Mouse (Mus musculus): ENCODE data around the gene Hist1h2ab.

The Hist1h2ab gene

DNA sequence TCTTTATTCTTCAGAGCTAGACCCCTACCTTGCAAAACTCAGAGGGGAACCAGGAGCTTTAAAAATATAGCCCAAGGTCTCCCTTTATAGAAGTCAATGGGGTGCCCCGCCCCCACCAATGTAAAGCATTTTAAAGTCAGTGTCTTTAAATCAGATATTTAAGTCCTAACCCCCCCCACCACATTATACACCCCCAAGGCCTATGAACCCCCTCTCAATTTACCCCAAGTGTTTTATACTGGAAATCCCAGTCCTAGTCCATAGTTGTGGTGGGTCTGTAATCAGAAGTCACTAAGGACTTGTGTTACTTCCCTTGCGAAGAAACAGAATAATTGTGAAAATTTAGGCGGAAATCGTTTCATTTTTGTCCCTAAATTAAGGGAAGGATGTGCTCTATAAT lies 12.9 kb upstream of the Hist1h2ab start:
- peak; percentile 59 for DNase-seq (ENCODE audit: low read depth)

DNA sequence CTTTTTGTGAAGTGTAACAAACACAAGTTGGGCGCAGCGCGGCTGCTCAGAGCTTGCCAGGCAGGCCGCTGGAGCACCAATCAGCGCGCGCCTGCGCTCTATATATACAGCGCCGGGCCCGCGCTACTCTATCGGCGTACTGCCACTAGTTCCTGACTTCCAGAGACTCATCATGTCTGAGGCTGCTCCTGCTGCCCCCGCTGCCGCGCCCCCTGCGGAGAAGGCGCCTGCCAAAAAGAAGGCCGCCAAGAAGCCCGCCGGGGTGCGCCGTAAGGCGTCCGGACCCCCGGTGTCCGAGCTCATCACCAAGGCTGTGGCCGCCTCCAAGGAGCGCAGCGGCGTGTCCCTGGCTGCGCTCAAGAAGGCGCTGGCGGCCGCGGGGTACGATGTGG lies 12.3 kb upstream of the Hist1h2ab start, which contains the start of gene Hist1h1c:
TSS of gene Hist1h1c (plus strand) at position 132 of the 392 bp plus-strand sequence.
- DNase-seq (ENCODE audit: low read depth) = peak; percentile 95

DNA sequence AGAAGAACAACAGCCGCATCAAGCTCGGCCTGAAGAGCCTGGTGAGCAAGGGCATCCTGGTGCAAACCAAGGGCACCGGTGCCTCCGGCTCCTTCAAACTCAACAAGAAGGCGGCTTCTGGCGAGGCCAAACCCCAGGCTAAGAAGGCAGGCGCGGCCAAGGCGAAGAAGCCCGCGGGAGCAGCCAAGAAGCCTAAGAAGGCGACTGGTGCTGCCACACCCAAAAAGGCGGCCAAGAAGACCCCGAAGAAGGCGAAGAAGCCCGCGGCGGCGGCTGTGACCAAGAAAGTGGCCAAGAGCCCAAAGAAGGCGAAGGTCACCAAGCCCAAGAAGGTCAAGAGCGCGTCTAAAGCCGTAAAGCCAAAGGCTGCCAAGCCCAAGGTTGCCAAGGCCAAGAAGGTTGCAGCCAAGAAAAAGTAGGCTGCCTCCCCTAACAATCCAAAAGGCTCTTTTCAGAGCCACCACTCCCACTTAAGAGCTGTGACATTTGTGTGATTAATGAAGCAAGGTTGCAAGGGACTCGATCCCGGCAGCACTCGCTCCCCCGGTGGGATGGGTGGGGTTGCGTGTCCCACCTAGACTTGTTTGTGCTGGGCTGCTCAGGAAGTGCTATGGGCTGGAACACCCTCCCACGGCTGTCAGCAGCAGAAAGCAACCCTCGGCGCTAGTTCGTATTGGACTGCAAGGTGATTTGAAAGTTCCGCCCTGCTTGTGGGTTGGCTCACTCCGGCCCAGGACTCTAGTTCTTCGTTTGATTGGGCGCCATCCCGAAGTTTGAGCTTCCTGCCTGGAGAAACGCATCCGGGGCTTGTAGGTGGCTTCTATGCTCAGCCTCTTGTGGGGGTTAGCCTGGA lies 11.6 kb upstream of the Hist1h2ab start:
- peak; percentile 94 for DNase-seq (ENCODE audit: low read depth)

DNA sequence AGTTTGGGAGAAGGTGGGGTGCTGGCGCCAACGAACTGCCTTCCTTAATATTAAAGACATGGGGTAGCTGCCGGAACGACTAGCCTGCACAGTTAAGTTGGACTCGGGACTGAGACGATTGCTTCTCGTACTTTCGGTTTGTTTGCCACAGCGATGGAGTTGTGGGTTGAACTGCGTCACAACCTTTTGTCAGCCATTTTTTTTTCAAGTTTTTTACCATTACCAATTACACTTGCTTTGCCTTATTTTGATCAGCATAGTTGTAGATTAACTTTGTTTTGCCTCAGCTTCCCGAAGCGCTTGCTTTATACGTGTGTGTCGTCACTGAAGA lies 11.0 kb upstream of the Hist1h2ab start:
- DNase-seq (ENCODE audit: low read depth) = no peak

DNA sequence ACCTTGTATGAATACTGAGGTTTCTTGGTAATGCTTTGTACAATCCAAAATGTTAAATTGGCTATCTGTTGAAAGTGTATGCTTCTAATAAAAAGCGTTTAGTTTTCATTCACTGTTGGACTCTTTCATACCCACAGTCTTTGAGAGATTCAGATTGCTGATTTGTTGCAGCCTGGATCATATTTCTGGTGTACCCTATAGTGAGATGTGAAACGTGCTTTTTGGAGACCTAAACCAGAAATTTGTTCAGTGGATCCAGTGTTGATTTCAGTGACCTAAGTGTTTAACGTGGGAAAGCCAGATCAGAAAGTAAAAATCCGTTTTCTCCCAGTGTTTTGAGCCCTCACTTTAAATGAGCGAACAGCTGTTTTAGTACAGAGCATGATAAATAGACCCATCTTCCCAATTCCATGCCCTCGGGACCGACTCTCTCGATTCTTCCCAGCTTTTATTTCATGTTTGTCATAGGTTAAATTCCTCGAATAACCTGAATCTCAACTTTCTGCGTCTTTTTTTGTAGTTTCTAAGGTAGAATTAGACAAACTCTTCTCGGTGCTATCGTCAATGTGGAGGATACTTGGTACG lies 10.6 kb upstream of the Hist1h2ab start:
- peak; percentile 38 for DNase-seq (ENCODE audit: low read depth)

DNA sequence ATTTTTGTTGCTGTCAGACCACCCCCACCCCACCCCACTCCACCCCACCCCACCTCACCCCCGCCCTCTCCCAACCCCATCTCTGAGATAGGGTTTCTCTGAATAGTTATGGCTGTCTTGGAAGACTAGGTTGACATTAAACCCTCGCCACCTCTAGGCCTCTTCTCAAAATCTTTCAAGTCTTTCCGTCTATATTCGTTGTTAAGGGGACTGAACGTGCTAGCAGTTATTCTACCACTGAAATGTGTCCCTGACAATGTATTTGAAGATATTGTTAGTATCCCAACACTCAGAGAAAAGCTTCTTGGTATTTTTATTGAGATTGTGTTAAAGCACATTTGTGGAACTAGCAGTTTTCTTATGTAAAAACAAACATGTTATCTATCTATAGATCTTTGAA lies 10.0 kb upstream of the Hist1h2ab start:
- peak; percentile 23 for DNase-seq (ENCODE audit: low read depth)

DNA sequence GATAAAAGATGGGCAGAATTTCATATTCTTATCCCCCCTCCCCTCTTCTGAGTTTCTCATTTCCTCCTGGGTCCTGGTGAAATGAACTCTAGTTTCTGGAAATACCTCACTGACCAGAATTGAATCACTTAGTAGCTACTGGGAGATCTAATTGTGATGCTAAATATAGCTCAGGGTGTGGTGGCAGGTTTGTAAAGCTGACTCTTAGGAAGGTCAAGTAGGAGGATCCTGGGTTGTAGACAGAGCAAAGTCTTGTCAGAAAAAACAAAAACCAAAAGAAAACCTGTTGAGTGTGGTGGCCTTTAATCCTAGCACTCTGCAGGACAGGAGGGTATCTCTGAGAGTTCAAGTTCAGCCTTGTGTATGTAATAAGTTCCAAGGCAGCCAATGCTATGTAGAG lies 8.9 kb upstream of the Hist1h2ab start:
- no peak for DNase-seq (ENCODE audit: low read depth)

DNA sequence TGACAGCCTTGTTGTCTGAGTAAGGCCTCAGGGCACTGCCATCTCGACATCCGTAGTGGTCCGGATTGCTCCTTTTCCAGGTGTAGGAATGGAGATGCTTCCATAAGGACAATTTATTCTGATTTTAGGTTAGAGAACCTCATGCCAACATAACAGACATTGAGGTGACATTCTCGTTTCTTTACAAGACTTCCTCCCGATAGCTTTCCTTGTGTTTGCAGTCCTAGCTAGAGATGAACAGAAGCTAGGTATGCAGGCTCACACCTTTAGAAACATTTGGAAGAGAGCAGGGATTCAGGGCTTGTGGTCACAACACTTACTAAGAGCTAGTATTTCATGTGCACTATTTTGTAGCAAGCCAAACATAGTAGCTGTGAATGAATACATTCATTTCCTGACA lies 7.7 kb upstream of the Hist1h2ab start:
- no peak for DNase-seq (ENCODE audit: low read depth)

DNA sequence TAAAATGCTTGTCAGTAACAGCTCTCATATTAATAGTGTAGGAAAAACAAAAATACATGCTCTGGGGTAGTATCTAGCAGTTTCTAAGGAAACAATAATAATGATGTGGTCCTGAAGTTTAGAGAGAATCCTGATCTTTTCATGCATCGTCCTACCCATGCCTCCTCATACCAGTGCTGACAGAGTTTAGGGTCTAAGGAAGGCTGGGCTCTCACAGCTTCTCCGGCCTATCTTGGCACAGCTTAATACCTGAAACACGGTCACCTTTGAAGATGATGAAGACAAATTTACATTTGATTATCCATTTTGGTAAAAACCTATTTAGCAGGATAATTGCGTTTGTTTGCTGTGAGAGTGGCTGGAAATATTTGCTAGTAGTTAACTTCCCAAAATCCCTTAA lies 7.0 kb upstream of the Hist1h2ab start:
- no peak for DNase-seq (ENCODE audit: low read depth)

DNA sequence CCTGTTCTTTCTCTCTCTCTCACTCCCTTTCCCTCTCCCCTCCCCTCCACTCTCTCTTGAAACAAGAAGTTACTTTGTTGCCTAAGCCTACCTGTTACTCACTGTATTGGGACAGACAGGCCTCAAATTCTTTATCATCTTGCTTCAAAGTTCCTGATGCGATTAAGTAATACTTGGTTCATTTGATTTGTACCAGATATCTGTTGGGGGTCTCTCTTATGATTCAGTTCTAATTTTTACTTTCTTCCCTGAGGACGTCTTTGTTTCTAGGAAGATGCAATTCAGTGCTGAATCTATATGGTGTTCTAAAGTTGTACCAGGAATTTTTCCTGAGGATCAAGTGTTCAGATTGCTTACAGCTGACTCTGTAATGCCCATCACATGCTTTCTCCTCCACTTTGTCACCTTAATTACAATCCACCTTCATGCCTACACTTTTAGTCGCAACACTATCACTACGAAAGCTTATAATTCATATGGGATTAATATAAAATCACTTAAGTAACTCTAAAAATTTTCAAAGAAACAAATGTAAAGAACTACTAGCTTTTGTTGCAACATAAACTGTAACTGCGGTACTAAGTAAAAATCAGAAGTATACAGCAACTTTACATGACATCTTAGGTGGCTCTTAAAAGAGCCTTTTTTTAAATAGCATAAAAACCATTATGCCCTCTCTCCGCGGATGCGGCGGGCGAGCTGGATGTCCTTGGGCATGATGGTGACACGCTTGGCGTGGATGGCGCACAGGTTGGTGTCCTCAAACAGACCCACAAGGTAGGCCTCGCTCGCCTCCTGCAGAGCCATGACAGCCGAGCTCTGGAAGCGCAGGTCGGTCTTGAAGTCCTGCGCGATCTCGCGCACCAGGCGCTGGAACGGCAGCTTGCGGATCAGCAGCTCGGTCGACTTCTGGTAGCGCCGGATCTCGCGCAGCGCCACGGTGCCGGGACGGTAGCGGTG lies 6.2 kb upstream of the Hist1h2ab start:
- no peak for DNase-seq (ENCODE audit: low read depth)

DNA sequence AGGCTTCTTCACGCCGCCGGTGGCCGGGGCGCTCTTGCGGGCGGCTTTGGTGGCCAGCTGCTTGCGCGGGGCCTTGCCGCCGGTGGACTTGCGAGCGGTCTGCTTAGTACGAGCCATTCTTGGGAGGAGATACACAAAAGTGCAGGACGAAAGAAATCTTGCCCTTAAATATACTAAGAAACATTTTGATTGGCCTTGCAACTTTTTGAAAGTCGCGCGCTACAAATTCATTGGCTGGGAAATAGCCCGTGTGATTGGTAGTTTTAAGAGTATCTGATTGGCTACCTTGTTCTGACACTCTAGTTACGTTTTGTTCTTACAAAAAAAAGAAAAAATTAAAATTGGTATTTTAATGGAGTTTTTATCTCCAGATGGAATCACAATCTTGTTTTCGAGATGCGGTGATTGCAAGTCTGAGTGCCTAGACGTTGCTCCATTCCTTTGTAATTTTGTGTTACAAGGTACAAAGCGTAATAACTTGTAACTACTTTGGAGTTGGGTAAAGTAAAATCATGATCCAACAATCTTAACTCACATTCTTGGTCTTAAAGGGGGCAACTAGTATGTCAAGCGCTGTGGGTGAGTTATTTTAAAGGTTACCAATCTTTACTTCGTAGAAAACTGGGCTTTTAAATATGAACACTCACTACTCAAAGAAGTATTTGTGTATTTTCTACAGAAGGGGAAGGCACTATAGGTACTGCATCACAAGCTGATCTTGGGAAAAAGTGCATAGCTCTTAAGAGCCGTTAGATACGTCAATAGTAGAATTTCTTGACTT lies 5.4 kb upstream of the Hist1h2ab start, which contains the start of gene Hist1h3c:
TSS of gene Hist1h3c (minus strand) at position 222 of the 781 bp plus-strand sequence.
- peak; percentile 92 for DNase-seq (ENCODE audit: low read depth)

DNA sequence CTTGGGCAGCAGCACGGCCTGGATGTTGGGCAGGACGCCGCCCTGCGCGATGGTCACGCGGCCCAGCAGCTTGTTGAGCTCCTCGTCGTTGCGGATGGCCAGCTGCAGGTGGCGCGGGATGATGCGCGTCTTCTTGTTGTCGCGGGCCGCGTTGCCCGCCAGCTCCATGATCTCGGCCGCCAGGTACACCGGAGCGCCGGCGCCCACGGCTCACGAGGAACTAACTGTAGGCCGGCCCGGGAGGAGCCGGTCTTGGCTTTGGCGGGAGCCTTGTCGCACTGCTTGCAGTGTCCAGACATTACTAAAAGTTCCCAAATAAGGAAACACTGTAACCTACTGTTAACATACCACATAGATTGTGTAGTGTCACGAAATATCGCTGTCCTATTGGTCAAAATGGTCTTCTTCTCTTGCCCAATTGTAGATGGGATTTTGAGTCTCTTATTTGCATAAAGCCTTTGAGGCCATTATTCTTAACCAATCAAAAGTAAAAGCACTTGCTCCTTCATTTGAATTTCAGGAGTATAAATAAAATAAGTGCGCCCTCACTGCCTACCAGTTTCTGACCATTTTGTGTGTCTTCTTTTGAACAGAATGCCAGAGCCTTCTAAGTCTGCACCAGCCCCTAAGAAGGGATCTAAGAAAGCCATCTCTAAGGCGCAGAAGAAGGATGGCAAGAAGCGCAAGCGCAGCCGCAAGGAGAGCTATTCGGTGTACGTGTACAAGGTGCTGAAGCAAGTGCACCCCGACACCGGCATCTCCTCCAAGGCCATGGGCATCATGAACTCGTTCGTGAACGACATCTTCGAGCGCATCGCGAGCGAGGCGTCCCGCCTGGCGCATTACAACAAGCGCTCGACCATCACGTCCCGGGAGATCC lies 4.5 kb upstream of the Hist1h2ab start, which contains the start of gene Hist1h2bb:
TSS of gene Hist1h2bb (plus strand) at position 534 of the 880 bp plus-strand sequence.
- DNase-seq (ENCODE audit: low read depth) = peak; percentile 84

DNA sequence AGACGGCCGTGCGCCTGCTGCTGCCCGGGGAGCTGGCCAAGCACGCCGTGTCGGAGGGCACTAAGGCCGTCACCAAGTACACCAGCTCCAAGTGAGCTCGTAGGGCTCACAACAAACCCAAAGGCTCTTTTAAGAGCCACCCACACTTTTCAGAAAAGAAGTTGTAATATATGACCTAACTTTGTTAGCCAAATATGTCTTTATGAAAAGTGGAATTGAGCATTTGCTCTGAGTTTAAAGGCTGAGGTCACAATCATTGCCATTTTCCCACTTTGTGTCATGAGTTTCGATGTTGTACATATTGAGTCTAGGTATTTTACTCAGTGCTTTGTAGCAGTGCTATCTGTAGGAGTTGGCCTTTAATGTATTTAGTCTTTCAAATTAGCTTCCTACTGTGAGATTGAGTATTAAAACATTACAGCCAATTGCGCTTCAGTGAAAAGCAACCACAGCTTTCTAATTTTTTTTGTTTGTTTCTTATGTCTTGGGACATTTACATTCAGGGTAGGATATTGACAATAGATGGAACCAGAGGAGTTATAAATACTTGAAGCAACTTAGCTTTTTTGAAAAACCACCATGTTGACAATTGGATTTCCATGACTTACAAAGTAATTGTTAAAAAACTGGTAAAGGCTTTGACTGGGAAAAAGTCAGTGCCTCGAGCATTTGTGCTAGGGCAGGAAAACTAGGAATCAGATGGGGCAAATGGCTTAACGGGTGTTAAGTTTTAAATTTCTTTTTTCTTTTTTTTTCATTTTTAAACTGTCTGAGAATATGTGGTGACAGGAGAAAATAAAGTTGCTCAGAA lies 3.6 kb upstream of the Hist1h2ab start:
- DNase-seq (ENCODE audit: low read depth) = no peak

DNA sequence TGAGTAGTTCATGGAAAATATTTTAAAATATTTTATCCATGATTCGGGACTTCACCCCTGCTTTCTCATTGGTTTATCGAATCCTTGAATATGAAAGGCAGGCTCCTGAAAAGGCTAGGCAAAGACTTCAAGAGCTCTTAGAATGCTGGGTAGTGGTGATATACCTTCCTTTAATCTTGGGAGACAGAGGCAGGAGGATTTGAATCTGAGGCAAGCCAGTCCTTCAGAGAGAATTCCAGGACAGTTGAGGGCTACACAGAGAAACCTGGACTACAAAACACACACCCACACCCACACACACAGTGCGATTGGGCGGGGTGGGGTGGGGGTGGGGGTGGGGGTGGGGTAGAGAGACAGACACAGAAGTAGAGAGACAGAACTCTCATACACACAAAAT lies 3.0 kb upstream of the Hist1h2ab start:
- DNase-seq (ENCODE audit: low read depth) = no peak

DNA sequence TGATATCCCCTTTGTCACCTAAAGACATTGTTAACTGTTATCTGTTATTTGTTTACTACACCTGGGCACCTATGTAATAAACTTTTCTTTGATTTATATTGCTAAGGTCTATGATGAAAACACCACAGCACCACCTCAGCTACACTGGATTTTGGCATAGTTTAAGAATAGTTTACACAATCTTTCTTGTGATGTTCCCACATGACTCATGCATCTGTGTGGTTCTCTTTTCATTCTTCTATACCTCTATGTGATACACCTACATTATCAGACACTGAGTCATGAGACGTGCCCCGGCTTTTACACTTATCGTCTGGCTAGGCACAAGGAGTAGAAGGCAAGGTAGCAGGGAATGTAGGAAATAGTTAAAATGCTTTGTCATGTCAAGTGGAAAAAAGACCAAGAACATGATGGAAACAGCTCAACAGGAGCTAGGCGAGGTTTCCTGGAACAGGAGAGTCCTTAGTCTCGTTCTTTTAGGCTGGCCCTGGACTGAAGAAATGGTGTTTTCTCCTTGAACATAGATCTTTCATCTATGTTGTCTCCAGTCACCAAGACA lies 1.3 kb upstream of the Hist1h2ab start:
- no peak for DNase-seq (ENCODE audit: low read depth)

DNA sequence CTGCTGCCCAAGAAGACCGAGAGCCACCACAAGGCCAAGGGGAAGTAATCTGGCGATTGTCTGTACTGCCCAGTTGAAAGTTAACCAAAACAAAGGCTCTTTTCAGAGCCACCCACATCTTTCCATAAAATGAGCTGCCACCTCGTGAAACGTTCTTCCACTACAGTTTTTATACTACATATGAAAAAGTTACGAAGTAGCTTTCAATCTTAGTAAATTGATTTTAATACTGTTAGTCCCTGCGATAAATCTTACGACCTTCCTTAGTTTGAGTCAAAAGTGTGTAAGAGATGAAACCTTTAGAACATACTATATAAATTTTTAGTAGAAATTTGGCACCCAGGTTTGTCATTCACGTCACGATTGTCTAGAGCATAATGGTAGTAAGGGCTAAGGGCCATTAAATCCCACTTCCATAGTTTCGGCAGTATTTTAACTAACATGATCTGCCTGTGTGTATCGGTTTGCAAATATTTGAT lies 591 bp downstream of the Hist1h2ab start:
- DNase-seq (ENCODE audit: low read depth) = no peak

DNA sequence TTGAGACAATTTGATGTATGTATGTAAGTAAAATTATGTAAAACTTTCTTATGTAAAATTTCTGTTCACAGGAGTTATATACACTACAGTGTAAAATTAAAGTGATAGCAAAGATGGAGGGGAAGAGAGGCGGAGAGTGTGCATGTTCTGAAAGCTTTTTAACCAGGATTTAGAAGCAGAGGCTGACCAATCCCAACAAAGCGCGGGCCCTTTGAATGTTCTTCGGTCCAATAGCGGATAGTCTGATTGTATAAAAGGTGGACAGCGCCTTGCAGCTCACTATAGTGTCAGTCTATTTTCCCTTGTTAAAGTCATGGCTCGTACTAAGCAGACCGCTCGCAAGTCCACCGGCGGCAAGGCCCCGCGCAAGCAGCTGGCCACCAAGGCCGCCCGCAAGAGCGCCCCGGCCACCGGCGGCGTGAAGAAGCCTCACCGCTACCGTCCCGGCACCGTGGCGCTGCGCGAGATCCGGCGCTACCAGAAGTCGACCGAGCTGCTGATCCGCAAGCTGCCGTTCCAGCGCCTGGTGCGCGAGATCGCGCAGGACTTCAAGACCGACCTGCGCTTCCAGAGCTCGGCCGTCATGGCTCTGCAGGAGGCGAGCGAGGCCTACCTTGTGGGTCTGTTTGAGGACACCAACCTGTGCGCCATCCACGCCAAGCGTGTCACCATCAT lies 1.3 kb downstream of the Hist1h2ab start, which contains the start of gene Hist1h3b:
TSS of gene Hist1h3b (plus strand) at position 201 of the 675 bp plus-strand sequence.
- peak; percentile 96 for DNase-seq (ENCODE audit: low read depth)

DNA sequence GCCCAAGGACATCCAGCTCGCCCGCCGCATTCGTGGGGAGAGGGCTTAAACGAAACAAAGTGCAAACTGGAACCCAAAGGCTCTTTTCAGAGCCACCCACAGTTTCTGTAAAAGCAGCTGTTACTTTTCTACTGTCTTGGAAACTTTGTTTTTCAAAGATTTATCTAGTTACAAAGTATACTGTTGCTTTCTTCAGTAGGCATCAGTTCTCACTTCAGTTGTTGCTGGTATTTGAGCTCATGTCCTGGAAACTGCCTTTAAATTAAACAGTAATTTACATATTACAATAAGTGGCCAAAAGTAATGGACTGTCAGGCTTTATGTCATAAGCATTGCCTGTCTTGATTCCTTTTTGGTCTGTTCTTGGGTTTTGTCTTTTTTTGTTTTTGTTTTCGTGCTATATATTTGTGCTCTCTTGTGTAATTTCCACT lies 1.8 kb downstream of the Hist1h2ab start:
- no peak for DNase-seq (ENCODE audit: low read depth)

Data from NIH3T3 (cell line).